Mouse (Mus musculus): ENCODE data around the gene Pikfyve. TPM values are rescaled to one million over a fixed set of nuclear protein-coding genes. Genes with fewer than 3 reads are reported as not detected.

Gene Pikfyve
- 10.5 and 13.7 TPM in 2 replicates for polyA plus RNA-seq (2016; fragmentation: Nextera tagmentation; extraction: Ambion mirVana)

- DNase-seq (ENCODE audit: low spot score) = peak; percentile 96
- H3K27me3 ChIP-seq (ENCODE audit: low read depth, poor library complexity, severe bottlenecking) = no peaks in the 10 kb centered on the region
- peaks cover 25% of the 10 kb centered on the region for H3K4me1 ChIP-seq
- H3K27ac ChIP-seq (replicated peaks) = peak within 1 kb of the TSS; percentile 93
- no peaks in the 10 kb centered on the region for H3K9me3 ChIP-seq (replicated peaks)
- under 1% methylated on average over 69 of the region's 71 CpGs for WGBS
- H3K36me3 ChIP-seq = peaks cover 7% of the 10 kb centered on the region
- peak within 1 kb of the TSS; percentile 92 for H3K4me3 ChIP-seq
Measured at GRCm38 (mm10) chr1:65186287-65187073, at the start of gene Pikfyve, which contains the start of gene Idh1. Gene Pikfyve, plus strand, starts transcription at chr1:65186683. Gene Idh1, minus strand, starts transcription at chr1:65186500.

- Histone ChIP-seq H3K4me3 (no peak overlapping the region), H3K27me3 (ENCODE audit: low read depth, poor library complexity, severe bottlenecking) (no peaks in the 10 kb centered on the region), H3K36me3 (no peaks in the 10 kb centered on the region), H3K9me3 (replicated peaks) (no peaks in the 10 kb centered on the region), H3K27ac (replicated peaks) (no peak overlapping the region), H3K4me1 (no peaks in the 10 kb centered on the region)
- DNase-seq (ENCODE audit: low spot score) = no peak
- 93% methylated on average over 6 of the region's 6 CpGs for WGBS
Measured at GRCm38 (mm10) chr1:65137560-65137959, 48.9 kb upstream of the Pikfyve start.

GRCm38 (mm10) chr1:65144783-65145182 lies 41.7 kb upstream of the Pikfyve start:
- Histone ChIP-seq H3K4me3 (no peak overlapping the region), H3K9me3 (replicated peaks) (no peaks in the 10 kb centered on the region), H3K27ac (replicated peaks) (no peak overlapping the region), H3K36me3 (no peaks in the 10 kb centered on the region), H3K4me1 (no peaks in the 10 kb centered on the region), H3K27me3 (ENCODE audit: low read depth, poor library complexity, severe bottlenecking) (no peaks in the 10 kb centered on the region)
- DNase-seq (ENCODE audit: low spot score) = no peak
- 93% methylated on average over 2 of the region's 2 CpGs for WGBS

GRCm38 (mm10) chr1:65146601-65147000 lies 39.9 kb upstream of the Pikfyve start:
- no peak for DNase-seq (ENCODE audit: low spot score)
- Histone ChIP-seq H3K4me1 (no peaks in the 10 kb centered on the region), H3K9me3 (replicated peaks) (no peaks in the 10 kb centered on the region), H3K27me3 (ENCODE audit: low read depth, poor library complexity, severe bottlenecking) (no peaks in the 10 kb centered on the region), H3K27ac (replicated peaks) (no peak overlapping the region), H3K36me3 (no peaks in the 10 kb centered on the region), H3K4me3 (no peak overlapping the region)
- WGBS = 74% methylated on average over 2 of the region's 2 CpGs

GRCm38 (mm10) chr1:65147326-65147725 lies 39.2 kb upstream of the Pikfyve start:
- DNase-seq (ENCODE audit: low spot score) = no peak
- WGBS = 95% methylated on average over 5 of the region's 5 CpGs
- Histone ChIP-seq H3K36me3 (no peaks in the 10 kb centered on the region), H3K27ac (replicated peaks) (no peak overlapping the region), H3K4me3 (no peak overlapping the region), H3K9me3 (replicated peaks) (no peaks in the 10 kb centered on the region), H3K27me3 (ENCODE audit: low read depth, poor library complexity, severe bottlenecking) (no peaks in the 10 kb centered on the region), H3K4me1 (no peaks in the 10 kb centered on the region)

GRCm38 (mm10) chr1:65147971-65148370 lies 38.5 kb upstream of the Pikfyve start:
- H3K27me3 ChIP-seq (ENCODE audit: low read depth, poor library complexity, severe bottlenecking) = no peaks in the 10 kb centered on the region
- H3K27ac ChIP-seq (replicated peaks) = no peak overlapping the region
- no peaks in the 10 kb centered on the region for H3K9me3 ChIP-seq (replicated peaks)
- H3K4me1 ChIP-seq = no peaks in the 10 kb centered on the region
- no peak overlapping the region for H3K4me3 ChIP-seq
- H3K36me3 ChIP-seq = no peaks in the 10 kb centered on the region
- WGBS = 90% methylated on average over 3 of the region's 3 CpGs
- DNase-seq (ENCODE audit: low spot score) = no peak

- Histone ChIP-seq H3K27me3 (ENCODE audit: low read depth, poor library complexity, severe bottlenecking) (no peaks in the 10 kb centered on the region), H3K27ac (replicated peaks) (no peak overlapping the region), H3K9me3 (replicated peaks) (no peaks in the 10 kb centered on the region), H3K36me3 (peaks cover 35% of the 10 kb centered on the region), H3K4me3 (no peak overlapping the region), H3K4me1 (no peaks in the 10 kb centered on the region)
- no peak for DNase-seq (ENCODE audit: low spot score)
Measured at GRCm38 (mm10) chr1:65154814-65155213, 31.7 kb upstream of the Pikfyve start.

- Histone ChIP-seq H3K27ac (replicated peaks) (no peak overlapping the region), H3K9me3 (replicated peaks) (no peaks in the 10 kb centered on the region), H3K4me1 (no peaks in the 10 kb centered on the region), H3K4me3 (no peak overlapping the region), H3K27me3 (ENCODE audit: low read depth, poor library complexity, severe bottlenecking) (no peaks in the 10 kb centered on the region), H3K36me3 (peaks cover 48% of the 10 kb centered on the region)
- no peak for DNase-seq (ENCODE audit: low spot score)
- 93% methylated on average over 5 of the region's 5 CpGs for WGBS
Measured at GRCm38 (mm10) chr1:65156111-65156510, 30.4 kb upstream of the Pikfyve start.

- Histone ChIP-seq H3K27me3 (ENCODE audit: low read depth, poor library complexity, severe bottlenecking) (no peaks in the 10 kb centered on the region), H3K4me1 (no peaks in the 10 kb centered on the region), H3K9me3 (replicated peaks) (no peaks in the 10 kb centered on the region), H3K36me3 (peaks cover 98% of the 10 kb centered on the region), H3K27ac (replicated peaks) (no peak overlapping the region), H3K4me3 (no peak overlapping the region)
- no peak for DNase-seq (ENCODE audit: low spot score)
- WGBS = 96% methylated on average over 1 of the region's 1 CpGs
Measured at GRCm38 (mm10) chr1:65162210-65162609, 24.3 kb upstream of the Pikfyve start.

GRCm38 (mm10) chr1:65167496-65167895 lies 19.0 kb upstream of the Pikfyve start:
- Histone ChIP-seq H3K36me3 (peaks cover 99% of the 10 kb centered on the region), H3K27me3 (ENCODE audit: low read depth, poor library complexity, severe bottlenecking) (no peaks in the 10 kb centered on the region), H3K27ac (replicated peaks) (no peak overlapping the region), H3K4me3 (no peak overlapping the region), H3K9me3 (replicated peaks) (no peaks in the 10 kb centered on the region), H3K4me1 (peaks cover 8% of the 10 kb centered on the region)
- WGBS = 93% methylated on average over 1 of the region's 1 CpGs
- no peak for DNase-seq (ENCODE audit: low spot score)

- H3K27me3 ChIP-seq (ENCODE audit: low read depth, poor library complexity, severe bottlenecking) = no peaks in the 10 kb centered on the region
- H3K4me3 ChIP-seq = no peak overlapping the region
- peaks cover 100% of the 10 kb centered on the region for H3K36me3 ChIP-seq
- WGBS = 96% methylated on average over 7 of the region's 7 CpGs
- no peak for DNase-seq (ENCODE audit: low spot score)
- H3K4me1 ChIP-seq = peaks cover 11% of the 10 kb centered on the region
- H3K9me3 ChIP-seq (replicated peaks) = no peaks in the 10 kb centered on the region
- H3K27ac ChIP-seq (replicated peaks) = no peak overlapping the region
Measured at GRCm38 (mm10) chr1:65169536-65169935, 16.9 kb upstream of the Pikfyve start.

GRCm38 (mm10) chr1:65169947-65170346 lies 16.5 kb upstream of the Pikfyve start:
- WGBS = 91% methylated on average over 5 of the region's 5 CpGs

GRCm38 (mm10) chr1:65171579-65171978 lies 14.9 kb upstream of the Pikfyve start:
- H3K4me3 ChIP-seq = no peak overlapping the region
- WGBS = 77% methylated on average over 4 of the region's 4 CpGs
- no peak for DNase-seq (ENCODE audit: low spot score)
- peaks cover 17% of the 10 kb centered on the region for H3K4me1 ChIP-seq
- H3K27ac ChIP-seq (replicated peaks) = no peak overlapping the region
- no peaks in the 10 kb centered on the region for H3K9me3 ChIP-seq (replicated peaks)
- no peaks in the 10 kb centered on the region for H3K27me3 ChIP-seq (ENCODE audit: low read depth, poor library complexity, severe bottlenecking)
- H3K36me3 ChIP-seq = peaks cover 83% of the 10 kb centered on the region

More at GRCm38 (mm10) chr1:65169947-65170346, 16.5 kb upstream of the Pikfyve start:
- Histone ChIP-seq H3K4me3 (no peak overlapping the region), H3K36me3 (peaks cover 99% of the 10 kb centered on the region), H3K27ac (replicated peaks) (no peak overlapping the region), H3K9me3 (replicated peaks) (no peaks in the 10 kb centered on the region), H3K27me3 (ENCODE audit: low read depth, poor library complexity, severe bottlenecking) (no peaks in the 10 kb centered on the region), H3K4me1 (peaks cover 11% of the 10 kb centered on the region)
- no peak for DNase-seq (ENCODE audit: low spot score)

All from midbrain, embryonic 10.5 days (tissue).